Comparison of ENCODE assay signal across 8 mouse cellular contexts in genomic region chr6:56808656-56809055, GRCm38 (mm10). TPM values are rescaled to one million over a fixed set of nuclear protein-coding genes. Genes with fewer than 3 reads are reported as not detected.
DNase-seq lines count a peak whose midpoint lies in the region; ATAC-seq and TF ChIP-seq lines count a peak whose summit lies in the region.

No protein-coding gene starts in this region.

- H3K4me3 ChIP-seq in forebrain, postnatal 0 days (ENCODE audit: low read depth, low read length): no peak overlapping the region
- no peak overlapping the region for H3K4me3 ChIP-seq in liver, embryonic 11.5 days (ENCODE audit: low read depth, low read length)

- TF ChIP-seq CTCF in forebrain, postnatal 0 days (IDR thresholded peaks at IDR 0.05; ENCODE audit: low read depth): peak; percentile 94

- no peaks in the 10 kb centered on the region for H3K4me1 ChIP-seq in forebrain, postnatal 0 days (ENCODE audit: insufficient read depth)
- H3K4me1 ChIP-seq in liver, embryonic 11.5 days (replicated peaks; ENCODE audit: control insufficient read depth, insufficient read depth, low read length): no peaks in the 10 kb centered on the region

- no peaks in the 10 kb centered on the region for H3K27me3 ChIP-seq in forebrain, postnatal 0 days (ENCODE audit: insufficient read depth, low read length)
- H3K27me3 ChIP-seq in liver, embryonic 11.5 days (replicated peaks; ENCODE audit: control insufficient read depth, insufficient read depth, low read length): peaks cover 3% of the 10 kb centered on the region; the same call in 1 of the 2 replicates

- ATAC-seq in forebrain, postnatal 0 days: peak; percentile 94
- ATAC-seq in liver, embryonic 11.5 days (replicated peaks; ENCODE audit: low FRiP score): peak; percentile 60; the same call in 1 of the 2 replicates

- no peak overlapping the region for H3K9ac ChIP-seq in forebrain, postnatal 0 days
- H3K9ac ChIP-seq in liver, embryonic 11.5 days (ENCODE audit: low read depth, low read length): no peak overlapping the region

- no peak overlapping the region for H3K4me2 ChIP-seq in forebrain, postnatal 0 days (ENCODE audit: low read depth)
- no peak overlapping the region for H3K4me2 ChIP-seq in liver, embryonic 11.5 days

- H3K36me3 ChIP-seq in forebrain, postnatal 0 days (ENCODE audit: insufficient read depth): no peaks in the 10 kb centered on the region
- no peaks in the 10 kb centered on the region for H3K36me3 ChIP-seq in liver, embryonic 11.5 days (ENCODE audit: control insufficient read depth, insufficient read depth, low read length)

- peak; percentile 61 to 70 for DNase-seq in B cell, adult 2 months
- DNase-seq in CD8-positive naive resting alpha-beta T cell, adult 2 months (ENCODE audit: low read depth in 2 of 2, low spot score in 2 of 2): peak; percentile 34 to 56
- peak; percentile 43 for DNase-seq in cerebellum, adult 8-10 months
- peak; percentile 81 for DNase-seq in forebrain, postnatal 0 days
- DNase-seq in kidney, adult 18-20 months: peak; percentile 31
- no peak for DNase-seq in liver, embryonic 11.5 days (ENCODE audit: low spot score)
- DNase-seq in naive thymus-derived CD4-positive, alpha-beta T cell, adult 2 months (ENCODE audit: low read depth): peak; percentile 84
- DNase-seq in ovary, postnatal 10 days (ENCODE audit: low spot score): no peak

- 6% methylated on average over 3 of the region's 3 CpGs for whole genome bisulfite sequencing in forebrain, postnatal 0 days
- 14% methylated on average over 3 of the region's 3 CpGs for WGBS in liver, embryonic 11.5 days

- H3K27ac ChIP-seq in forebrain, postnatal 0 days (ENCODE audit: low read depth, low read length): no peak overlapping the region
- H3K27ac ChIP-seq in liver, embryonic 11.5 days (ENCODE audit: low read depth, low read length): no peak overlapping the region

- H3K9me3 ChIP-seq in forebrain, postnatal 0 days (ENCODE audit: low read length): no peaks in the 10 kb centered on the region
- H3K9me3 ChIP-seq in liver, embryonic 11.5 days (ENCODE audit: control insufficient read depth, low read length): no peaks in the 10 kb centered on the region

RNA-seq across cellular contexts. Expression of gene Kbtbd2, which starts 11.0 kb away (rescaled TPM):
- total RNA-seq in forebrain, postnatal 0 days (2014; rRNA removed): 49.1 and 57.1 TPM in 2 replicates
- 14.5 and 18.7 TPM in 2 replicates for polyA plus RNA-seq in forebrain, postnatal 0 days (2015; fragmentation: Nextera tagmentation; extraction: Ambion mirVana)
- polyA plus RNA-seq in liver, embryonic 11.5 days (2014; fragmentation: Nextera tagmentation; extraction: Ambion mirVana): 24.4 and 27.9 TPM in 2 replicates

RNA-seq across cellular contexts. Expression of gene Fkbp9, which starts 23.2 kb away (rescaled TPM):
- 41.4 and 47.8 TPM in 2 replicates for total RNA-seq in forebrain, postnatal 0 days (2014; rRNA removed)
- 31.4 and 33.8 TPM in 2 replicates for polyA plus RNA-seq in forebrain, postnatal 0 days (2015; fragmentation: Nextera tagmentation; extraction: Ambion mirVana)
- polyA plus RNA-seq in liver, embryonic 11.5 days (2014; fragmentation: Nextera tagmentation; extraction: Ambion mirVana): 56.8 and 57.5 TPM in 2 replicates

Comparison
In these comparisons a context has a peak if more than half of its experiments do, and no peak if none do; other contexts are left out.
1. DNase-seq: peak in B cell, adult 2 months (2 of 2), CD8-positive naive resting alpha-beta T cell, adult 2 months (2 of 2), cerebellum, adult 8-10 months (single experiment), forebrain, postnatal 0 days (single experiment), kidney, adult 18-20 months (single experiment) and naive thymus-derived CD4-positive, alpha-beta T cell, adult 2 months (single experiment); none in liver, embryonic 11.5 days (single experiment) and ovary, postnatal 10 days (single experiment).